Mouse (Mus musculus): ENCODE measurements around the gene Pard3b. TPM values are rescaled to one million over a fixed set of nuclear protein-coding genes. Genes with fewer than 3 reads are reported as not detected.

The Pard3b gene
- total RNA-seq, 2 experiments from 2014 or later: 4.6 TPM

DNA sequence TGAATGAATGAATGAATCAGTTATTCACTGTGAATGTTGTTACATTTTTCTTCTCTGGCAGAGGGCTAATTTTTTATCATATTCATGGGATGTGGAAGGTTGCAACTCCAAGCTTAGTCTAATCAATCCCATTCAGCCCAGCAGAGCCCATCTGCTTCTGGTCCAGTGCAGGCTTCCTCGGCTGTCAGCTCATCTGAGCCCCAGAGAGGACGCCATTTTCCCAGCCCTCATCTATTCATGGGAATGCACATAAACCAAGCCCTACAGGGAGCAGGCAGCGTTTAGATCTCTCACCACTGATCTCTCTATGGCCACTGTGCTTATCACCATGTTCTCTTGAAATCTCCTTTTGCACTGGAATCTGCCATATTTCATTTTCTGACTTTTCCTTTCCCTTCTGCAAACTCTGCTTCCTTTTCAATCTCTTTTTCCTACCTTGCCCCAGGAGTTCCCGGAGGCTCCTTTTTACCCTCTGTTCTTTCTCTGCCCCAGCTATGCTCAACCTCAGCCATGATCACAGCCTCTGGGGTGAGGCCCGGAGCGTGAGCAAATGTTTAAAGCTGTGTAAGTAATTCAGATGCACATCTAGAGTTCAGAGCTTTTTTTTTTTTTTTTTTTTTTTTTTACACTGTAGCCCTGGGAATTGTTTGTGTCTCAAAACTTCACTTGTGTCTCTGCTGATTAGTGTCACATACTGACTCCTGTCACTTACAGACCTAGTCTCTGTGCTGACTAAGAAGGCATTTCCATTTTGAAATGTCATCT lies 241.3 kb downstream of the Pard3b start:
- DNase-seq (ENCODE audit: extremely low spot score in 1 of 2, low spot score in 2 of 2): no peak
- intact Hi-C loops (cut with DNase I): no loop called here

DNA sequence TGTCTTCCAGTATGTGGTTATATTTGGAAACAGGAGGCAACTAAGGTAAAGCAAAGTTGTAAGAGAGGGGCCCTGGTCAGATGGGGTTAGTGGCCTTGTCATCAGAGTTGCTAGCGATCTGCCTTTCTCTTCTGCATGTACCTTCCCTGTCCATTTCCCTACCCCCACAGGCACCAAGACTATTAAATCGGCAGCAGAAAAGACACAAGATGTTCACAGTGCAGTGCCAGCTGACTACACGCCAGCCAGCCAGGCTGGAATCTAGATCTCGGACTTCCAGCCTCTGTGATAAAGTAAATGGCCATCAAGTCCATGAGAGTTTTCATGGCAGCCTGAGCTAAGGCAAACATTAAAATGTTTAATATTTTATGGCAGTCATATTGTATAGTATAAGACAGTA lies 257.4 kb downstream of the Pard3b start:
- intact Hi-C loops (cut with DNase I): no loop called here
- DNase-seq (ENCODE audit: extremely low spot score in 1 of 2, low spot score in 2 of 2): no peak

DNA sequence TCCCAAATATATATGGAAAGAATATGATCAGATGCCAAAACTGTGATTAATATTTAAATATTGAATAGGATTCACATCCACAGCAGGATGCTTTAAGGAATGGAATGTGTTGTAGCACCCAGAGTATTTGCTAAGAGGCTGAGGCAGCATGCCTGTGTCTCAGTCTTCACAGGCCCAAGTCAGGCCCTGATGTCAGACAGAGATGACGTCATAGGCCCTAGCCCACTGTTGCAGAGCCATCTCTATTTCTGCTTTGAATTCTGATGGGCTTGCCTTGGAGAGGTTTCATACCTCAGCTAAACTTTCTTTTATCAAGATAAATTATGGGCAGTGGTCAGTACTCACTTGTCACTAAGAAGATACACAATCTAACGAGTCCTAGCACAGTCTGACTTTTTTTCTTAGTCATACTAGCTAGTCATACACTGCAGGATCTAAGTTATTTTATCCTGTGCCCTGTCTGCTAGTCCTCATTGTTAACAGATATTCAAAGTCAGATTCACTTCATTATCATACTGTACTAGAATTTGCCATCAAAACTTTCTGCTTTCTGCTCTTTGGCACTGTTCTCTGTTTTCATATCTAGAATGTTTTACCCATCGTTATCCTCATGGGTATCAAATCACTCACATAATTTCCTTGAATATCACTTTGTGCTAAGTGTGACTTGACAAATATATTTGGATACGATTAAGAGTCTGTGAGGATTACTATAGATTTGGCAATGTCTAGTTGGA lies 264.8 kb downstream of the Pard3b start:
- no peak for DNase-seq (ENCODE audit: extremely low spot score in 1 of 2, low spot score in 2 of 2)

DNA sequence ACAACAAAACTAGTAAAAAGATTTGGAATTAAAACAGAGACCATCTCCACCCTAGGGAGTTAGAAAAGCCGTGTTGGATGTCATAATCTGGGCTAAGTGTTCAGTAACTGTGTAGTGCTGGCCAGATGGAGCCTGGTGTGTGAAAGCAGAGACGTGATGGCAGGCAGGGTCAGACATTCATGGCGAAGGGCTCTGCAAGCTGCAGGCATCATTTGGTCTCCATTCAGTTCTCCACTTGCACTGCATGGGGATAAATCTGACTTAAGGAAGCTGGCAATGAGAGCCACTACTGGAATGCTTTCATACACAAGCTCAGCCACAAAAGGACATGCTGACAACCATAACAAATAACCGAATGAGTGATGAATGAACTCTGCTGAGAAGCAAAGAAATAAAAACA lies 265.4 kb downstream of the Pard3b start:
- intact Hi-C loops (cut with DNase I): no loop called here
- DNase-seq (ENCODE audit: extremely low spot score in 1 of 2, low spot score in 2 of 2): no peak

More for the DNA sequence above, 264.8 kb downstream of the Pard3b start:
- intact Hi-C loops (cut with DNase I): no loop called here

DNA sequence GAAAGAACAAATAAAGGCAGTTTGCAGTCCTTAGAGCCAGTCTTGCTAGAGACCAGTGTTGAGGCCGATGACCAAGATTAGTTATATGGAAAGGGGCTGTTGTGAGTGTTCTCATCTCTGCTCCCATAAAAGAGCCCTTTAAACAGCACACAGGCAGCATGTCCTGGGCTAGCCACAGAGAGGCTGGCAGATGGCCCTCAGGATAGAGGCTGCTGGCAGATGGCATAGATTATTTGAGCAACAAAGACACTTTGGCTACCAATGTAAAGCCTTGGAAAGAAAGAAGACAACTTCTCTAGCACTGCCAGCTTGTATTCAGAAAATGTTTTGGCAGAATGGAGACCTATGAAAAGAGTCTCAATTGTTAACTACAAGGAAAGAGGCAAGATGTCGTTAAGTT lies 274.3 kb downstream of the Pard3b start:
- intact Hi-C loops (cut with DNase I): no loop called here
- DNase-seq (ENCODE audit: extremely low spot score in 1 of 2, low spot score in 2 of 2): no peak

DNA sequence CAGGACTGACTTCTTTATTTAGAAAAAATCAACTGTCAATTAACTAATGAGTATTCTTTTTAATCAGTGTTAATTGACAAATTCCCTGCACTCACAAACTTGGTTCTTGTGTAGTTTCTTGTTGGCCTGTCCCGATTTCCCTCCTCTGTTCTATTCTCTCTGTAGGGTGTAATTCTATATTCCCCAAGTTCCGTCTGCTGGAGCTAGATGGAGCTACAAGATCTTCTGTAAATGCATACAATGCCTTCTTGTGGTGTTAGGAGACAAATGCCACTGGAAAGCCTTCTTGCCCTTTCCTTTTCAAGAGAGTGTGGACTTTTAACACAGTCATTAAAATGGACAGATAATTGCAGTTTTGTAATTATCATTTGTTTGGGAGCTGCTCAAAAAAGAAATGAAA lies 286.3 kb downstream of the Pard3b start:
- intact Hi-C loops (cut with DNase I): loop anchor here (5.0 kb wide), 1 partner anchor 772 kb away; no protein-coding TSS in a partner anchor
- DNase-seq (ENCODE audit: extremely low spot score in 1 of 2, low spot score in 2 of 2): peak in 1 of 2 experiments; percentile 44

DNA sequence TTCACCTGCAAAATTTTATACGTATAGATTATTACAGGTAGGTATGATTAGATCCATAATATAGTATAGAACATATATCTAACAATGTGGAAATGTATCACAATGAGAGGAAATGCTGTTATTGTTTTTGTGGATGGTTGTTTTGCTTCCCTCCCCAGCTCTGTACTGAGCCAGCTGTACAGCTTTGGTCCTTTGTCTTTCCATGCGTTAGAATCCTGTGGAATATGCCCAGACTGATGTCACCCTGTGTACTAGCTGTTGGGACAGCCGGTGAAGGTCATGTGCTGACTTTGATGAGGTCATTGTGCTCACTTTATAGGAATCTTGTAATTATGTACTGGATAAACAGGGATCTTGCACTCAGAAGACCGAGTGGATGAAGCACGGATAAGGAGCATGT lies 286.9 kb downstream of the Pard3b start:
- intact Hi-C loops (cut with DNase I): loop anchor here (5.0 kb wide), 1 partner anchor 772 kb away; no protein-coding TSS in a partner anchor
- no peak for DNase-seq (ENCODE audit: extremely low spot score in 1 of 2, low spot score in 2 of 2)

DNA sequence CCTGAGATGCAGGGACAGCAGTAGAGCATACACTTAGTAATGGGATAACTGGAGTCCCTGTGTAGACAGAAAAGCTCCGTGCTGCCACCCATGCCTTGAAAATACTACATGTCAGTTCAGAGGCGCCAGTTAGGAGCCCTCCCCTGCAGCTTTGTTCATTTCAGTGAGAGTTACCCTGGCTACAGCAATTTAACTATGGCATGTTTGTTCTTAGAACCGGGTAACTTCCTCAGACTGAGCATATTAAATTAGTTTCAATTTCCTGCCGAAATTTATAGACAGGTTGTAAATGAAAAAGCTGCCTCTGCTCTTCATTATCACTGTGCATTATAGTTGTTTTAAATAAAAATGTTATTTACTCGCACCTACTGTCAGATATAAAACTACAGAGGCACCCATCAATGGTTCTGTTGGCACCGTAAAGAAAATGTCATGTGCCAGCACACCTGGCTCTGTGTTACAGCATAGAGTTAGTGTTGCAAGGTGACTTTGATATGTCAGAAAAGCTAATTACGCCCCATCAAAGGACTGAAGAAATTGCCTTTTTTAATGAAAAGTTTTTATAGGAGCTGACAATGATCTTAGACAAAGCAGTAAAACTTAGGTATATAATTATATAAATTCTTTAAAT lies 289.6 kb downstream of the Pard3b start:
- DNase-seq (ENCODE audit: extremely low spot score in 1 of 2, low spot score in 2 of 2): no peak
- intact Hi-C loops (cut with DNase I): loop anchor here (5.0 kb wide), 1 partner anchor 769 kb away; no protein-coding TSS in a partner anchor

DNA sequence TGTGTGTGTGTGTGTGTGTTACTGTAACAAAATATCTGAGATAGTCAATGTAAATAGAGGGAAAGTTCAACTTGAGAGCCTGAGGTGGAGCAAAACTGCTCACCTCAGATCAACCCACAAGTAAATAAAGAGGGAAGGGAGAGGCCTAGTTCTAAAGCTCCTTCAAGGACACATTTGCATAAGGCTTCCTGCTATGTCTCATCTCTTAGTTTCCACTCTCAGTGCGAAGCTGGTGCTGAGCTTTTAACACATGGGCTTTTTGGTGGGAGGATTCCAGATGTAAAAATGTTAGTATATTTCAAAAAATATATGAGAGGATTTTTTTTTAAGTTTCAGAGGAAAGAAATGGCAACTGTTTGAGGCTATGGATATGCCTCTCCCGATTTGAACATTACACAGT lies 294.9 kb downstream of the Pard3b start:
- no peak for DNase-seq (ENCODE audit: extremely low spot score in 1 of 2, low spot score in 2 of 2)
- intact Hi-C loops (cut with DNase I): no loop called here

DNA sequence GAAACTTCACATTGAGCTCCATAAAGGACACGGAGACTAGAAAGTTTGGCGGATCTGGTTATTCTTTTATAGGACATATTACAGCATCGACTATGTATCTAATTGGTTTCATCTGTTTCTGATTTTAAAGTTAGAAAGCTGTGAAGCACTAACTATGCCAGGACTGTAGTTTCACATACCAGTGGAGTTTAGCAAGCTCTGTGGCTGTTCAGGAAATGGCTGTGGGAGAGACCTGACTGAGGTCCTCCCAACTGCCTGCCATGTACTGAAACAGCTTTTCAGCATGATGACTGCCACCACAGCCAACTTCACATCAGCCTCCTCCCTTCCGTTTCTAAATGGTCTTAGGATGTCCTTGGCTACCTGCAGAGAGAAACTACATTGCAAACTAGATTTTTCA lies 296.1 kb downstream of the Pard3b start:
- no peak for DNase-seq (ENCODE audit: extremely low spot score in 1 of 2, low spot score in 2 of 2)
- intact Hi-C loops (cut with DNase I): no loop called here

DNA sequence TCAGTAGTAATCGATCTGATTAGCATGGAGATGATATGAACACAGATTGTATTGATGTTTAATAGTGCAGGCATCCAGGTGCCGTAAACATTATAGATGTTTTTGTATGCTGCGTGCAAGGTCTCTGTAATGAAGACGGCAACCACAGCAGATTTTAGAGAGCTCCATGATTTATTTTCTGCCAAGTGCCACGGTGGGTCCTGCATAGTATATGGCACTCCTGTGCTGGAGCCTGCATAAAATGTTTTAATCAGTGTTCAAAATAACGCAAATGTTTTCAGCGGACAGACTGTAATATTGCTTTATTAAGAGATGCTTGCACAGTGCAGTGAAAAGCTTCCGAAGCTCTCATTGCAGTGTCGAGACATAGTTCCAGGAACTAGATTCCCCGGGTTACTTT lies 301.3 kb downstream of the Pard3b start:
- DNase-seq (ENCODE audit: extremely low spot score in 1 of 2, low spot score in 2 of 2): no peak
- intact Hi-C loops (cut with DNase I): no loop called here

DNA sequence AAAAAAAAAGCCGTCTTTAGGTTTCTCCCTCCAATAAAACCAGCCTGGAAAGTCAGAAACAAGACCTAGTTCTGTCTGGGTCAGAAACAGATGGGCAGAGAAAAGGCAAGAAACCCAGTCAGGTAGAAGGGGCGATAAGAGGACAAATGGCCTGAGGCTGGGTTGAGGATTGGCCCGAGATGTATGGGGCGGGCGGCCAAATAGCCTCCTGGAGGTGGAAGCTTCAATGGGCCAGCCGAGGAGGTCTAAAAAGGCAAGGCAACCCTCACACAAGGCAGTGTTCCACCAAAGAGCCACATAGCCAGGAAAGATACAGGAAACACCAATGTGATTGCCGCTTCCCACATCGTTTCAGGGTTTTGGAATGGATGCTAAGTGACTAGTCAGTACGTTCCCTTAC lies 322.9 kb downstream of the Pard3b start:
- DNase-seq (ENCODE audit: extremely low spot score in 1 of 2, low spot score in 2 of 2): no peak
- intact Hi-C loops (cut with DNase I): no loop called here

DNA sequence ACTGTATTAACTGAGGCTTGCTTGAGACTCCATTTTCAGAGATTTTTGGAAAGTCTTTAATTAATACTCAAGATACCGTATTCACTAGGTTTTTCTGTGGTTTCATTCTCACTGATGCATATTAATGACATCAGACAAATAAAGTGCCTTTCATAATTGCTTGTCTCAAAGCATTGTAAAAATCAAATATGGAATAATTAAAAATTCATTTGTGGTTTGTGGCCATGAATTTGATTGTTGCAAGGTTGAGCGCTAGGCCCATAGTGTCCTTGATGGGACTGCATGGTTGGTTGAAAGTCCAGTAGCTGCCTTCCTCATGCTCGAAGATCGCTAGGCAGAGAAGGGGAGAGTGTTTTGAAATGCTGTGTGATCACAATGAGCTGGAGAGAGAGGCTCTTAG lies 323.9 kb downstream of the Pard3b start:
- intact Hi-C loops (cut with DNase I): no loop called here
- no peak for DNase-seq (ENCODE audit: extremely low spot score in 1 of 2, low spot score in 2 of 2)

DNA sequence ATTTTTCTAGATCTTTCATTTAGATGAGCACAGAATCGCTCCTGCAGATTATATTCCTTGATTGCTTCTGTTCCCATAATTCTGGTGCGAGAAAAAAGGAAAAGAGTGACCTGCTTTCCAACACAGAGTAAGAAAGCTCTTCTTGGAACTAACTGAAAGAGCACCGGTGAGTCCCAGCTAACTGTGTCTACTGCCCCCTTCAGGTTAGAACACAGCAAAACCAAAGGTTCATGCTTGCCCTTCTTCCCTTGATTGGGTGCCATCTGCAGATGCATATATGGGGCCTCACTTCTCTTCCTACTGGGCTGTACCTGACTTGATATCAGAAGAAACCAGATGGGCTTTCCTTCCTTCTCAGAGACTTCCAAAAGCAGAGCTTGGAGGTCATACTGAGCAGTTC lies 328.5 kb downstream of the Pard3b start:
- intact Hi-C loops (cut with DNase I): no loop called here
- DNase-seq (ENCODE audit: extremely low spot score in 1 of 2, low spot score in 2 of 2): no peak

DNA sequence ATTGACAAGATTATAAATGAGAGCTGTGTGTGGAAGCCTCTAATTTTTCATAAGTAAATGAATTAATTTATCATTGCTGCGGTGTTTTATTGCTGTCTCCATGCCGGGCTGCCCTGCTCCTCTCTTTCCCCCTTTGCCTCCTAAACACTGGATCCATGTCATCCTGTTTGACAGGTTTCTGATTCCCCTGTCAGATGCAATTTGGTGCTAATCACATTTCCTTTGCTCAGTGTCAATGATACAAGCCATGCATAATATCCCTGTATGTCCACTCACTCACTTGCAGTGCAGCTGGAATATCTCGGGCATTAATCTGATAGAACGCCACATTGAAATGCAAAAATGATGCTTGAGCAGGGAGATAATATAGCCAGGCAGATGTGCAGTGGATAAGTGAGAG lies 329.2 kb downstream of the Pard3b start:
- DNase-seq (ENCODE audit: extremely low spot score in 1 of 2, low spot score in 2 of 2): no peak
- intact Hi-C loops (cut with DNase I): no loop called here

DNA sequence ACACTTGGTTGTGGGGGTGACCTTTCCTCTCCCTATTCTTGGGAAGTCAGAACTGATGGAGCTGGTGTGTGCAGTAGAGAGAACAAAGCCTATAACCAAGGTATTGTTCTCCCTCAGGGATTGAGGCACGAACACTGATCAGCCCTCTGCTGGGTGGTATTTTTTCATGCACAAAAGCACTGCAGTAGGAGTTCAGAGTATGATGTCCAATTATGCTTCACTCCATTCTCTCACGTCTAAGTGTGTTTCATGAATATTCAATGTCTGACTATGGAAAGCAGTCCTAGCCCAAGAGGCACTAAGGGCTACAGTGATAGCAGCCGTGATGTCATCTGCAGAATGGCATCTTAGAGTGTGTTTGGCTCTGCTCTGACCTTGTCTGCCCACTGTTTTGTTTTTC lies 359.1 kb downstream of the Pard3b start:
- DNase-seq (ENCODE audit: extremely low spot score in 1 of 2, low spot score in 2 of 2): no peak
- intact Hi-C loops (cut with DNase I): no loop called here

DNA sequence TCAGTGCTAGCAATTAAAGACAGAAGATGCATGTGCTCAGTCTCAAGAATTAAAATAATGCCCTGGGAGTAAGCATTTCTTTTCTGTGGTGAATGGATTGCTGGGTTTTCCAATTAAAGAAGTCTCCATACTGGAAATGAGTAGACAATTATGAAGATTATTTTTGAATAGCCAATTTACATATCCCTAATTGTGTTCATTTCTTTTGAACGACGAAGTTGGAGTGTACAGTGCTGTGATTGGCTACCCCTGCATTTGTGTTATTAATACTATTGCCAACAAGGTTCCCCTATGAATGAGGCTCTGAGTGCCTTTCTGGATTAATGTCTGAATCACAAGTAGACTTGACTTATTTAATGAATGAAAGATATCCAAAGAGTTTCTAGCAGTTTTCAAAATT lies 370.2 kb downstream of the Pard3b start:
- no peak for DNase-seq (ENCODE audit: extremely low spot score in 1 of 2, low spot score in 2 of 2)
- intact Hi-C loops (cut with DNase I): no loop called here

DNA sequence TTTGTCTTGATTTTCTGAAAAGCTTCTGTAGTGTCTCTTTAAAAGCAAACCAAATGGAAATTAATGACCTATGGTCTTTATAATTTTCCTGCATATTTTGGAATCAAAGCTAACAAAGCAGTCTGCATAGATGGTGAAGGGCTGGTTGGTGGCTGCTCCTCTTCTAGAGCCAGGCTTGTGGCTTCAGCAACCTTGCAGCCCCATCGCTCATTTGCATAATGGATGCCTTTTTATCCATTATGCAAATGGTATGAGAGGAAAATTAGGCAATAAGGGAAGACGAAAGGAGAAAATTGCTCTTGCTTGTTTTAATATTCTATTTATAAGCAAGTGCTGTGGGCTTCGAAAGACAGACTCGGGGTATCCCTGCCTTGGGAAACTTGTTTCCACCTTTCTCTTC lies 373.1 kb downstream of the Pard3b start:
- DNase-seq (ENCODE audit: extremely low spot score in 1 of 2, low spot score in 2 of 2): no peak
- intact Hi-C loops (cut with DNase I): no loop called here

DNA sequence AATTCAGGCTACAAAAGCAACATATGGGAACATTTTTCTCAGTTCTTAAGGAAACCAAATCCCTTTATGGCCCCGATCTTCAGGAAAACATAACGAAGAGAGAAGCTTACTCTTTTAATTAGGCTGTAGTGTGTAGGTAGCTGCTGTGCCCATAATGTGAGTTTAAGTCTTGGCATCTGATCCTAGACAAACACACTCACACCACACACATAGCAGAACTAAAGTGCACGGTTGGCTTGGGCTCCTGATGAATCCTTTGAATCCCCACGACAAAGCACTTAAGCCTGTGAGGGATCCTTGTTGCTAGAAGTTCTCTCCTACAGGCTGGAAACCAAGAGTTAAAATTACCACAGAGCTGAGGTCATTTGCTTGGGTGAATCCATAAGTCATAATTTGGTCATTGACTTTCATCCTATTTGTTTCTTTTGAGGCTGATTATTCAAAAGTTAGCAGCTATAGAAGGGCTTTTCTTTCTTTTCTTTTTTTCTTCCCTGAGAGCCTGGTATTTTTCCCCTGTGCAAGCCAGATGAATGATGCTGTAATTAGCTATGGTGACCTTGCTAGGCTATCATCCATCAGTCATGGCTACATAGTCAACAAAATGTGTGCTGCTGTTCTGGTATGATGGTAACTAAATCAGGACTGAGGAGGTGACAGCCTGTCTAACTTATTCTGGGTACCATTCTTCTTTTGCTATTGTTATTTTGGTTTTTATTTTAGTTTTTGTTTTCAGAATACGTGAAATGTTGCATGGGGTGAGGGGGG lies 378.1 kb downstream of the Pard3b start:
- DNase-seq (ENCODE audit: extremely low spot score in 1 of 2, low spot score in 2 of 2): no peak
- intact Hi-C loops (cut with DNase I): no loop called here

Measured in left cerebral cortex, postnatal 10 days (tissue).